Mouse (Mus musculus) brain, embryonic 18.5 days (tissue): ENCODE results near the gene Cacnb1.

ENCODE experiments used
- DNase-seq: peaks from one replicate; pipeline ENCODE4 v3.0.0-alpha.2; 2012; ENCODE audit warnings: low read depth, low spot score

The Cacnb1 gene

GRCm38 (mm10) chr11:97955146-97955902 is 67.5 kb downstream of the Cacnb1 start:
- DNase-seq = no peak

- no peak for DNase-seq
Measured at GRCm38 (mm10) chr11:97954469-97955141, 68.2 kb downstream of the Cacnb1 start.

- DNase-seq = no peak
Measured at GRCm38 (mm10) chr11:97953939-97954275, 68.9 kb downstream of the Cacnb1 start.

- DNase-seq = no peak
Measured at GRCm38 (mm10) chr11:97953179-97953938, 69.5 kb downstream of the Cacnb1 start.

GRCm38 (mm10) chr11:97952367-97953006 is 70.3 kb downstream of the Cacnb1 start:
- no peak for DNase-seq
